ENCODE assay signal across 12 mouse cellular contexts in the genomic region with DNA sequence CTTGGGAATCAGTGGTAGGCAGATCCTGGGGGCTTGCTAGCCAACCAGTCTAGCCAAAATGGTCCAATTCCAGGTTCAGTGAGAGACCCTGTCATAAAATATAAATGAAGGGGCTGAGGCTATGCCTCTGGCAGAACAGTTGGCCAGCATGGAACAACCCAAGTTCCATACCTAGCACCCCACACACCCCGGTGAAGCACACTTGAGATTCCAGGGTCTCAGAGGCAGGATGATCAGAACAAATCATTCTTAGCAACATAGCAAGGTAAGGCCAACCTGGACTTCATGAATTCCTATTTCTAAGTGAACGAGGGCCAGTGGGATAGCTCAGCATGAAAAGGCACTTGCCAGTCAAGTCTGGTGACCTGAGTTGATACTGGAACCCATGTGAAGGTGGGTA.
"Had no signal": no experiment of that assay in that cellular context is flagged by ENCODE, and none has a peak within 500 bp of the region (broad histone marks: within the 10 kb centered on the region; RNA-seq: fewer than 3 reads in every experiment).

No protein-coding gene starts in this region.

- H3K9me3 ChIP-seq: limb, embryonic 12.5 days; liver, embryonic 15.5 days; midbrain, embryonic 10.5 days; neural tube, embryonic 13.5 days had no signal

- H3K4me3 ChIP-seq: limb, embryonic 12.5 days; liver, embryonic 15.5 days; midbrain, embryonic 10.5 days; neural tube, embryonic 13.5 days had no signal

- H3K27me3 ChIP-seq: limb, embryonic 12.5 days; liver, embryonic 15.5 days; neural tube, embryonic 13.5 days had no signal

- DNase-seq: kidney, adult 18-20 months; kidney, postnatal 25 days; lung, adult 2 months; lung, postnatal 4 days; retina, postnatal 1 day; right cerebral cortex, postnatal 4 days; spleen, adult 18-20 months; thymus, postnatal 36 days had no signal

- H3K27ac ChIP-seq: limb, embryonic 12.5 days; liver, embryonic 15.5 days; midbrain, embryonic 10.5 days; neural tube, embryonic 13.5 days had no signal
